Mouse (Mus musculus): ENCODE measurements around the gene Dnmbp.

DNA sequence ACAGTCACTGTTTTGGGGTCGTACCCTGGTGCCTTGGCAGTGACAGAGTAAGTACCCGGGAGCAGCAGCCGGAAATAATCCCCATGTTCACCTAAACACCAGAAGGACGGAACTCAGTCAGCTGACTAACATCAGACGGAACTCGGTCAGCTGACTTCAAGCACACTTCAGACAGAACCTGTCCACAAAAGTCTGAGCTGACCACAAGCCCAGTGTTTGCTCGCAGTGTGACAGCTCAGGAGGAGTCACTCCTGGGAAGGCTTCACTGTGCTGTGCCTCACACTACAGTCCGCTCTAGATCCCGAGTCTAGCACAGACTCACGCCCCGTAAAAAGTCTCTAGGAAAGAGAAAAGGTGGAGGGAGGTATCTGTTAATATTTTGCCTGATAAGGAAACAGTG is 20.0 kb upstream of the Dnmbp start:
- TF ChIP-seq TAL1 (IDR thresholded peaks at IDR 0.05; ENCODE audit: low read length) (no peak), SMC3 (IDR thresholded peaks at IDR 0.05; ENCODE audit: low read depth, low read length) (no peak), POLR2AphosphoS2 (IDR thresholded peaks at IDR 0.05; ENCODE audit: low read length) (no peak)

Measured in MEL (cell line).